Mouse (Mus musculus) testis, adult 2 months (tissue): ENCODE data around the gene Set.

Experiments used
- CTCF ChIP-seq: fragments of 200-500 bp; IDR thresholded peaks from 2 replicates; pipeline ENCODE4 v1.5.1; 2012; ENCODE audit warnings: low read depth, mild to moderate bottlenecking, inconsistent platforms, low read length, moderate library complexity; ENCODE audit not compliant: control insufficient read depth, insufficient read depth, insufficient replicate concordance
- POLR2A ChIP-seq: fragments of 200-500 bp; IDR thresholded peaks from 2 replicates; pipeline ENCODE4 v1.6.1; 2012; ENCODE audit warnings: low read depth, mild to moderate bottlenecking, inconsistent platforms, low read length, moderate library complexity; ENCODE audit not compliant: control insufficient read depth

GRCm38 (mm10) chr2:30009101-30009500 lies 48.1 kb upstream of the Set start:
- TF ChIP-seq CTCF (no peak), POLR2A (no peak)
